Mouse (Mus musculus) layer of hippocampus, postnatal 14 days (tissue): ENCODE data around the gene Chchd5. TPM values are rescaled to one million over a fixed set of nuclear protein-coding genes. Genes with fewer than 3 reads are reported as not detected.
A peak's percentile ranks its signal among the peaks of the same experiment; 100 is the strongest.

Source experiments
- DNase-seq, 2 experiments: peaks; one replicate each; pipeline ENCODE4 v3.0.0; 2021 to 2022; ENCODE audit warnings: low spot score in 2 of 2, mixed read lengths in 1 of 2
- long read RNA-seq, 2 experiments: library from polyadenylated mRNA; stranded (forward); transcript quantifications; one replicate each; pipeline ENCODE4 v2.0.0; 2021
- total RNA-seq, 2 experiments: library from RNA; stranded (reverse); gene quantifications; 2 replicates each; pipeline ENCODE4 v1.2.3; 2021

Gene Chchd5
- 10 to 100 TPM; 11.8 to 13.5 TPM for total RNA-seq
- long read RNA-seq, experiment 1, transcript Chchd5-201 (4 exons, 1,325 nt) = major isoform, 6 of 7 reads
- long read RNA-seq, experiment 1, partial matches to known transcripts = 0 of 7 reads
- long read RNA-seq, experiment 1, other reads (novel, unspliced or antisense) = 0 of 7 reads
- long read RNA-seq, experiment 2, transcript Chchd5-201 (4 exons, 1,325 nt) = major isoform, 20 of 30 reads
- long read RNA-seq, experiment 2, partial matches to known transcripts = 2 of 30 reads
- long read RNA-seq, experiment 2, other reads (novel, unspliced or antisense) = 4 of 30 reads

DNA sequence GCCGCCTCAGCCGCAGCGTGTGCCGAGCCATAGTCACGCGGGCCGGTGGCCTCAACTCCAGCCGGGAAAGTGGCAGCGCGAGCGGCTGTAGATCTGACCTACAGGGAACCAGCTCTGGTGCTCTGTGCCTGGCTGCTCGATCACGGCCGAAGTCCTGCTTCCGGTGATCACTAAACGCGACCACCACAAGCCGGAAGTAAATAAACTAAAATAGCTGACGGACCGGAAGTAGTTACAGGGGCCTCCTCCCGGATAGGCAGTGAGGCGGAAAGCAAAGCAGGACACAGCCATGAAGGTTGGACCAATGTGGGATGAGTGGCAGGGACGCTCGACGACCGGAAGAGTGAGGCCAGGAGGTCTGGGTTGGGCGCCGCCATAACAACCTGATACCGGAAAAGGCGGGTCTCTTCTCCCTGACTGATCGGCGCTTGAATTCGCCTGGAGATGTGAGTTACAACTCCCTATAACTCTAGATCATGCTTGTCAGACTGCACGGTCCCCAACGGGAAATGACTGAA is at the start of gene Chchd5:
Gene Chchd5 (plus strand): TSS at position 289 of the 518 bp plus-strand sequence.
- DNase-seq = peak; percentile 90 to 98

DNA sequence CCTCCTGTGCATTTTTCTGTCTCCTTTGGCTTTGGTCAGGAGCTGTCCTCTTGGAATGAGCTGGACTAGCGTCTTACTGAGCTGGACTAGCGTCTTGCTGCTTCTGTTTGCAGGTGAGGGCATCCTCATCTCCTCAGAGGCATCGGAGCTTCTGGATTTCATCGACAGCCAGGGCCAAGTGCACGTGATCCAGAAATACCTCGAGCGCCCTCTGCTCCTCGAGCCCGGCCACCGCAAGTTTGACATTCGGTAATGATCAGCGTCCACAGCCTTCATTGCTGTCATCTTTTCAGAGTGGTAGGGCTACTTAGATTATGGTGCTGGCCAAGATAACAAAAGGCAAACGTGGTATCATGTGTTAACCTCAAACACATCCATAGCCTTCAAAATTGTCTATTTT is 48.4 kb upstream of the Chchd5 start:
- DNase-seq = no peak

DNA sequence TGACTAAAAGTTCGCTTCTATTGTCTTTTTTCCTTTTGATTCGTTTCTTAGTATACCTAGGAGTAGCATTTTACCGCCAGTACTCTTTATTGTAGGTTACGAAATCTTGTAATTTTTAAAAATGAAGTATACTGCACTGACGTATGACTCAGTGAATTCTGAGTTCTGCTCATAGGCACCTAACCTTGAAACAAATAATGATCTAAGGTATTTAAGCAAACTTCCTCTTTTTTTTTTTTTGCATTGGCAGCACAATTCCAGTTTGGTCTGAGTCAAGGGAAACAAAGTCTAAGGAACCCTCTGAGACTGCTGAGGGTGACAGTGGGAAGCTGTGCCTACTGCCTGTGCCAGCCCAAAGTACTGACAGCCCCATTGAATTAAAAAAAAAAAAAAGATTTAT is 46.0 kb upstream of the Chchd5 start:
- DNase-seq = no peak

DNA sequence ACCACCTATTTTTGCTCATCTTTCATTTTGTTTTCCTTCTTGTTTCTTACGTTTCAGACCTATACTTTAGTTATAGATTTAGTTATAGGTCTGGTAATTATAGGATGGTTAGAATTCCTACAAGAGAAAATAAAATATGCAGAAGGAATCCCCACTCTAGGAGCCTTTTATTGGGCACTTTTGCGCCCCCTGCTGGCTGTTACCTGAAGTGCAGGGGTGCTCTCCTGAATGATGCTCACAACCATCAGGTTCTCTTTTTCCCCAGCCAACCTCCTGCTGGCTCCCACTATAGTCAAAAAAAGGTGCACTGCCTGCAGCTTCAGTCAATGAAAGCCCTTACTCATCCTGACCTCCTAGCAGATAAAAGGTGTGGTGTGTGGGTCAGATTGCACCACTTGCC is 44.5 kb upstream of the Chchd5 start:
- DNase-seq = no peak

DNA sequence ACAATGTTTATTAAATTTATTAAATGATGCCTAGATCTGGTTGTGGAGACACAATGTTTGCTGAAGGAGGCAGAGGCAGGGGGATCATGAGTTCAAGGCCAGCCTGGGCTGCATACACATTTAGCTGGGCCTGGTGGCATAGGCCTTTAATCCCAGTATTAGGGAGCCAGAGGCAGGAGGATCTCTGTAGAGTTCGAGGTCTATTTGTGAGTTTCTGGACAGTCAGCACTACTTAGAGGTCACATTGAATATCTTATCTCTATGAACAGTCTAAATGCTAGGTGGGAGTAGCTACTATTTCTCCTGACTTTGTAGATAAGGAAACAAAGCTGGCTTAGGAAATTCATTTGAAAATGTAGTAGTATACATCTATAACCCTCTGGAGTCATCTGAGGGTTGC is 42.0 kb upstream of the Chchd5 start:
- DNase-seq = no peak

DNA sequence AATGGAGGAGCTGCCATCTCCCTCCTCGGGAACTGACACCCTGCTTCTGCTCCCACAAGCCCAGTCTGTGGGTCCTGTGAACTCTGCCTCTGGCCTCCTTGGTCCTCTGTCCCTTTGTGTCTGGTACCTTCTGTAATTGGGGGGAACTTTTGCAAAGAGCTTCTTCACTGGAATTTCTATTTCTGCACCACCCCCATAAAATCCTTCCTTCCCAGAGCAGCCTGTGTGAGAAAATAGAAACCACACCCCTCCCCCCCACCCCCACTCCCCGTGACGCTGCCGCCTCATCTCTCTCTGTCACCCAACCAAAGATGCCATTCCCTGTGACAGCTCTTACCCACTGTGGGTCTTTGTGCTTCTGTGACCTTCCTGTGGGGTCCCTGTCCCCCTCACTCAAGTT is 39.1 kb upstream of the Chchd5 start:
- DNase-seq = no peak

DNA sequence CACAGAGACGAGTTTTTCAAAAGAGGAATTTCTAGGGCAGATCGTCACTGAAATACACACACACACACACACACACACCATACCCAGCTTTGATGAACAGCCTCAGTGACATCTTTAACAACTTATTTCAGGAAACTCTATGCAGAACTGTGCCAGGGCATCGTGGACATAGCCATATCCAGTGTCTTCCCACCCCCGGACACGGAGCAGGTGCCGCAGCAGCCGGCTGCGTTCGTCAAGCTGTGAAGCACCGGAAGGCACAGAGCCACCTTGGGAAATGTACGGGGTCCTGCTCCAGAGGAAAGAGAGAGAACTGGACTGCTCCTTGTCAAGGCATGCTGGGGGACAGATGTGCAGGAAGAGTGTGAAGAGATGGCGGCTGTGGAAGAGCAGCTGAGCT is 36.7 kb upstream of the Chchd5 start:
- DNase-seq = no peak

DNA sequence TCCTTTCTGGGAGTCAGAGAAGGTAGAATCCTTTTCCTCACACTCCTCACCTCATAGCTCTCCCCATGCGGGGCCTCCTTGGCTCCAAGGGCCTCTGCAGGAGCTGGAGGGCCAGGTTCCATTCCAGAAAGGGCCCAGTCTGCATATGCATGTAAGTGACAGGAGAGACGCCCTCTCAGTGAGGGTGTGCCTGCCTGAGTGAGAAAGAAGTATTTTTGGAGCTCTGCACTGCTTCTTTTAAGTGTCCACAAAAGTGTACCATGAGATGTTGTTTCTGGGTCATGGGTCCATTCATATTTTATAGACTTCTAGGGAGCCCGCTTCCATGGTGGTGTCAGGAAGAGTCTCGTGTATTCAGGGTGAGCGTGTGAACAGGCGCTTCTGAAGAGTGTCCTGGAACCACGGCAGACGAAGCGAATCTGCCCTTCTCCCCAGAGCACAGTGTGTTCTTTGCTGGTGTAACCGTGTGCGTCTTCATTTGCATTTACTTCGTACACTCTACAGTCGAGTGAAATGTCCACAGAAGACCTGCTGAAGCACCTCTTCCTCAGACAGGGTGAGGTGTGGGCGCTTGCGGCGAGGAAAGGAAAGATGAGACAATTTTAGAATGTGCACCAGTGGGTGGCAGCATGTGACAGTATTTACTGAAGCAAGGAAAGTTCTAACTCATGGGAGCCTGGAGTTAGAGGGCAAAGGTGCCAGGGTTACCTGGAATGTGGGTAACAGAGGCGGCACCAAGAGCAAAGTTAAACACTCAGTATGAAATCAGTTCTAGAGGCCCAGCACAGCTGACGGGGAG is 35.4 kb upstream of the Chchd5 start:
- DNase-seq = no peak

DNA sequence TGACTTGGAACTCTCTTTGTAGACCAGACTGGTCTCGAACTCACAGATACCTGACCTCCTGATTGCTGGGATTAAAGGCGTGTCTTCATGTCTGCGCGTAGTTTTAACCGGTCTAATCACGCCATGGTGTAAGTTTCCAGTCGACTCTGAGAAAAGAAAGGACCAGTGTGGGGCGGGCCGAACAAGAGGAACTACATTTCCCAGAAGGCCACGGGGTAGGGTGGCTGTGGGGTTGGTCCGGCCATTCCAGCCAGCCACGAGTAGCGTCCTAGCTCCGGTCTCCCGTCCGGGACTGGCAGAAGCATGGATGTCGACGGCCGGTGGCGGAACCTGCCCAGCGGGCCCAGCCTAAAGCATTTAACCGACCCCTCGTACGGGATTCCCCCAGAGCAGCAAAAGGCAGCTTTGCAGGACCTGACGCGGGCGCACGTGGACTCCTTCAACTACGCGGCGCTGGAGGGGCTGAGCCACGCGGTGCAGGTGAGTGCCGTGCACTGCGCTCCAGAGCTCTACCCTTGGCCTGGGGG is 28.7 kb upstream of the Chchd5 start, which contains the start of gene Polr1b:
Gene Polr1b (plus strand): TSS at position 212 of the 527 bp plus-strand sequence.
- DNase-seq = peak; percentile 89 to 95

DNA sequence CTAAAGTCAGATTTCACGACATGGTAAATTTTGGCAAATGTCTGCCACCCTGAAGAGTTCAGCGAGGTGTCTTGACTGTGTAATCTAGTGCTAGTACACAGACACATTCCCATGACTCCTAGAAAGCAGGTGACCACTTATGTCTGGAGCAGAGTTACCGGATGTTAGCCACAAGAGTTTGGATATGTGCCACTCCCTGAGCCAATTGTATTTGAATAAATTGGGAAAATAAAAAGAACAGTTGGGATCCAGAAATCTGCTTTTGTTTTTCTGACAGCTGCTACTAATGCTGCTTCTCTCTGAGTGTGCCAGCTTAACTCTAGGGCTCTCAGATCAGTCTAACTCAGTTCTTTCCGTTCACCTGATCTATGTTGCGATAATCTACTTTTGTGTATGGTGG is 16.6 kb upstream of the Chchd5 start:
- peak in 1 of 2 experiments; percentile 70 for DNase-seq

DNA sequence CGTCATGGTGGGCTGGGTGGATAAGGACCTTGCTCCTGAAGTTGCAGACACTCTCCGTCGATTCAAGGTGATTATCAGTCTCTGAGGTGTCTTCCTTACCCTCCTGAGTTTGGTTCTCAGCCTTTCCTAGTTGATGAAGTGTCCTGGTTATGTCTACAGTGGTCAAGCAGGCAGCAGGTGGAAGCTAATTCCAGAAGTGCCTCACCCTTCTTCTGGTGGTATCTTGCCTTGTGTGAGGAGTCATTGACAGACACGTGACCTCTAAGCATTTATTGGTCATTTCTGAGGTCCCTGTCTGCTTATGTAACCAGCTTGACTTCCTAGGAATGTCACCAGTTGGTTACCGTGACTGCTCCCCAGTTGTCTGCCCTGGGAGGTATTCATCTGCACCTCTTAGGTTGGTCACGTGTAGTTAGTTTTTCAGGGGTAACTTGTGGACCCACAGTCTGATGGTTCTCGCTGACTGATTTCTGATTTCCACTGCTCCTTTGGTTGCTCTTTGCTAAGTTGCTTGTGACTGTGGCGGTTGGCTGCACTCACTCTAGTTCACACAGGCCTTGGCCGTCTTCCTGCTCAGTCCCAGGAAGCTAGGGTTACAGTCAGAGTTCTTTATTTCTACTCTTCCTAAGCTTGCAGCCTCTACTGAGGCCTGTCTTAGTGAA is 13.7 kb upstream of the Chchd5 start:
- DNase-seq = no peak

DNA sequence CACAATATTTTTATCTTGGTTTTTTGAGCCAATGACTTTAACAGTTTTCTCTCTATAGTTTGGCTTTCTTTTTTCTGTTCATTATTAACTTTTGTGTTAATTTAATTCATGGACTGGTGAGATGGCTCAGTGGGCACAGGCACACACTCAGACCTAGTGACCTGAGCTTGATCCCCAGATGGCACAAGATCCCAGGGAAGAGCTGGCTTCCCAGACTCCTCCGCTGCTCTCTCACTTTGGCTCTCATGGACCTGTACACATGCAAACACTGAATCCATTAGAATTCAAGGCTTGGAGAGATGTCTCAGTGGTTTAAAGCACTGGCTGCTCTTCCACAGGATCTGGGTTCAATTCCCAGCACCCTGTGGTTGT is 13.1 kb upstream of the Chchd5 start:
- no peak for DNase-seq

DNA sequence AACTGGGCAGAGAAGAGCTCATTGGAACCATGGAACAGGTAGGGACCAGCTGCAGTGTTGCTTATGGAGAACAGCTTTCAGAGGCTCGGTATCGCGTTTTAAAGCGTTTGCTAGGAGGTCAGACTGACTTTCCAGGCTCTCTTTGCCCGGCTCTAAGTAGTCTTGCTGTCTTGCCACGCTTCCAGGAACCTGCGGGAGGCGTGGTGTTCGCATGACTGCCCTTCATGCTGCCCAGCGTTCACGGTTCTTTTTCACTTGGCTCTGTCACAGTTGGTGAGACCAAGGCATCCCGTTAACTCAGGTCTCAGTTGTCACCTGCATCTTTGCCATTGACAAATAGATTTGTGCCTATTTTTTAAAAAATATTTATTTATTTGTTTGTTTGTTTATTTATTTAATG is 11.4 kb upstream of the Chchd5 start:
- DNase-seq = no peak

DNA sequence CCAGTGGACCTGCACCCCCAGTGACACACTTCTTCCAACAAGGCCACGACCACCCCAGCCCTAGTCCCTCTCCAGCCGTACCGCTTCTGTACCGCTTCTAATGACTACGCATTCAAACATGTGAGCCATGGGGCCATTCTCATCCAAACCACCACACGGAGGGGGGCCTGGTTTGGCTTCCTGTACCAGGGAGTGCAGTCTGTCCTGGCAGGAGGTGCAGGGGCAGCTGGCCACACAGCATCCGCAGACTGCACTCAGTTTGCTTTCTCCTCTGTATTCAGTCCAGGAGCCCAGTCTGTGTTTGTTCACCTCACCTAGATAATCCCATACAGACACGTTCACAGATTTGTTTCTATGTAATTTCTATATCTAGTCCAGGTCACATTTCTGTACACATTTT is 7.5 kb upstream of the Chchd5 start:
- DNase-seq = no peak

DNA sequence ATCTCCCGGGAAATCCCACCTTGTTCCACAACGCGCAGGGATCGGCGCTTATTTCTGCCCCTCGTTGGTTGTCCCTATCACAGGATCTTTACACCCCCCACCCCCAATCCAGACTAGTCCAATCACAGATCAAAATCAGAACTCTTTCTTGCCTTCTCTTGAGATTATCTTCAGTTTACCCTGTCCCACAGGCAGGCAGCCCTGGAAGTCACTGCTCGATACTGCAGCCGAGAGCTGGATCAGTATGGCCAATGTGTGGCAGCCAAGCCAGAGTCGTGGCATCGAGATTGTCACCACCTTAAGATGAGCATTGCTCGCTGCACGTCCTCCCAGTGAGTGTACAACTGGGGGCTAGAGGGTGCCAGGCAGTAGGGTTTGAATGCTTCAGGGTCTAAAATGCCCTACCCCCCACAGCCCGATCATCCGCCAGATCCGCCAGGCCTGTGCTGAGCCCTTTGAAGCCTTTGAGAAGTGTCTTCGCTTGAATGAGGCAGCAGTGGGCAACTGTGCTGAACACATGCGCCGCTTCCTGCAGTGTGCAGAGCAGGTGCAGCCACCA is 566 bp downstream of the Chchd5 start:
- DNase-seq = no peak

DNA sequence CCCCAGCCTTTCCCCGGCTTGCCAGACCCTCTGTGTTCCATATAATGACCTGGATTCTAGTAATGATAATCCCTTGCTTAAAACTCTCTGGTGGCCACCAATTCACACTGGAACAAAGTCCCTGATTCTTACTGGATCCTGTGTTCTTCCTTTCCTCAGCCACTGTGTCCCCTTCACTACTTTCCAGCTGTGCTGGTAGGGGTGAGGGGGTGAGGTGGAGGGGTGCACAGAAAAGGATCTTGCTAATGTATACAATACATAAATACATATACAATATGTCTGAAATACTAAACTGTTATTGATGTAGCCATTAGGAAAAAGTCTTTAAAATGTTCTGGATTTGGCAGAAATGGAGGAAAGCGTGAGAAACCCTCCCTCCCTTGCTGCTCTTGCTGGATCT is 1.3 kb downstream of the Chchd5 start:
- no peak for DNase-seq

DNA sequence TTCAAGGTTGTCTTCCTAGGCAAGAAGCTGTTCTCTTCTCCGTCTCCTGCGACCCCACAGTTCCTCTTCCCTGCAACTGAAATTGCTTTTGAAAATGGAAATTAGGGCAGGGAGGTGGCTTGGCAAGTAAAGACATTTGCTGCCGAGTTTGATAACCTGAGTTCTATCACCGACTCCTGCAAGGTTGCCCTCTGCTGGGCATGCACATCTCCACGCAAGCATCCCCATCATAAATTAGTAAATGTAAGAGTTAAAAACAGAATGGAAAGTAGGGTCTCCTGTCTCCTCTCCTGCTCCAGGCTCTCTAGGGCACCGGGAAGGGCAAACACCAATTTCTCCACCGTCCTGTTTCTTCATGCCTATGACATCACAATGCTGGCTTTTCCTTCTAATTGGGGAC is 2.7 kb downstream of the Chchd5 start:
- DNase-seq = no peak

DNA sequence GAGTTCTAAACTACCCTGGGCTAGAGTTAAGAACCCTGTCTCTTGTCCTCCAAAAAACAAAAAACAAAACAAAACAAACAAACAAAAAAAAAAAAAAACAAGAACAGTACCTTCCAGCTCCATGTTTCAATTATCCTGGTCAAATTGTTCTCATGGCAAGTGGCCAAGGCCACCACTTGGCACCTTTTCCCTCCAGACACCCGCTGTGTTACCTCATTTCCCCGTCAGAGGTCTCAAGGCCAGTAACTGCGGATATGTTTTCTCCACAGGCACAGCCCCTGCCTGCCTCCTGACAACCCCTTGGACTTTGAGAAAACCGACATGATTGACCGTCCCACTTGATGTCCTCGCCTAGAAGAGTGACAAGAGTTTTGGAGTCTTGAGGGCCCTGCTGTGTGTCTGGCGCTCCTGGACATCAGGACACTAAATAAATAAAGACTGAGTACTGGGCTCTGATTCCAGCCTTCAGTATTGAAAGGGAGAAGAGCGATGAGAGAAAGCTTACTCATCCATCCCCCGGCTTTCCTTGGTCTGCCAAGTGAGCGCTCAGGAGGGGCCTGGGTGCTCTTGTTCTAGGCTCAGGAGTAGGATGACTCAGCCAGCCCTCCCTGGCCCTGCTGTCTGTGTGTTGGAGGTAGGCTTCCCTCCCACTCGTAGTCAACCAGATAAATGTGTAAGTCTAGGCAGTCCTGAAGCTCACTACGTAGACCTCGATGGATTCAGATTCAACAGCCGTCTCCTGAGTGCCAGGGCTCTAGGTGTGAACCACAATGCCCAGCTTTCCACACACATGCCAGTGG is 3.7 kb downstream of the Chchd5 start:
- no peak for DNase-seq

DNA sequence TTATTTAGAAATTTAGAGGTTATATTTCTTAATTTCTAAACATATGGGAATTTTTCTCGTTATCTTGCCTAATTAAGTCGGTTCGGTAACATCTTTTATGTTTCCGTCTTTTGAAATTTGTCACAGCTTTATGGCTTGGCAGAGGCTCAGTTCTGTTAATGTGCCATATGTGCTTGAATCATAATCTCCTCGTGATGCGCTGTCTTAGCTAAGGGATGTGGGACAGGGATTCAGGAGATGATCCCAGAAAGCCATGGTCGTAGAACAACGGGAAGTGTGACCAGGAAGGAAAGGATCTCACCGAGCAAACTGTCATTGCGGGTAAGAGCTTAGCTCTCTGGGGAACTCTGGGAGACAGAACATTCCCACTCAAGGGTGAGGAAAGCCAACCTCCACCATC is 10.4 kb downstream of the Chchd5 start:
- DNase-seq = peak in 1 of 2 experiments; percentile 60

DNA sequence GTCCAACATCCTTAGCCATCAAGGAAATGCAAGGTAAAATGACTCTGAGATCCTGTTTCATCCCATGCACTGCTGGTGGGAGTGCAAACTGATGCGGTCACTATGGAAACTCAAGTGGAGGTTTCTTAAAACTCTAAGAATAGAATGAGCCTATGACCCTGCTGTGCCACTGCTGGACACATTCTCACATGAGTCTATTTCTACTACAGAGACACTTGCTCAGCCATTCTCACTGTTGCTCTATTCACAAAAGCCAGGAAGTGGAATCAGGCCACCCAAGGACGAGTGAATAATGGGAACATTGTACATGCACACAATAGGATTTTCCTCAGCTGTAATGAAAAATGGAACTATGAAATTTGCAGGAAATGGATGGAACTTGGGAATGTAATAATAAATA is 19.3 kb downstream of the Chchd5 start:
- DNase-seq = no peak

DNA sequence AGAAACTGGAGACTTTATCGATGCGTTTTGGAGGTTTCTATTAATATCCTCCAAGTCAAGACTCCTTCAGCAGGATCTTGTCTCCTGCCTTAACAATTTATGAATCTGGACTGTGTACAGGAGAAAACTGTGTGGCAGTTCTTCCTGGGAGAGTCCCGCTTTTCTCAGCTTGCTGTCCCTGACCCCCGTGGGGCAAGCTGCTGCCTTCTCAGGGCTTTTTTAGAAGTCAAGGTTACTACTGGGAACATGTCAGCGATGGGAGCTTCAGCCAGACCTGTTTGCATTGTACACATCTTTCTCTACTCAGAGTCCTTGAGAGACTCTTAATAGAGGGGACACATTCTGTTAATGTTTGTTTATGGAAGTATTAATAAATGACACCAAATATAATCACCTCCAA is 20.9 kb downstream of the Chchd5 start:
- DNase-seq = no peak
